Mouse (Mus musculus): ENCODE results near the gene Bicc1.

DNA sequence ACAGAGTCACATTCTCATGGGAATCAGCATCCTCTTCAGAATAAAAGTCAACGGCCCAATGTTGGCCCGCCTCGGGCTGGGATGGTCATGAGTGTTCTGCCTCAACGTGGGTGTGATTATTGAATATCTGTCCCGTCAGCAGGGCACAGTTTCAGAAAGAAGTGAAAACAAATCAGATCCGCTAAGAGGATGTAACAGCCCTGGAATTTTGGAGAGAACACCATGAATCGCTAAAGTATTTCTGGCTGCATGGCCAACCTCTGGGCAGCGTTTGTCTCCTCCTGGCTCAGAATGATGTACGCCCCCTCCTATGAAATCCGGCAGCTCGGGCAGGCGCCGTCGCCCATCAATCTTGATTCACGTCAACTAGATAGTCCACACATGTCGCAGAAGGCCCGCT, 110.2 kb downstream of the Bicc1 start:
- TF ChIP-seq CTCF (conservative IDR thresholded peaks at IDR 0.05; ENCODE audit: insufficient read depth, insufficient read length, low read depth, low read length) (no peak), POLR2A (IDR thresholded peaks at IDR 0.05; ENCODE audit: low read depth, low read length) (no peak)
